Mouse (Mus musculus) heart, postnatal 4 days (tissue): ENCODE measurements around the gene Dusp10. TPM values are rescaled to one million over a fixed set of nuclear protein-coding genes. Genes with fewer than 3 reads are reported as not detected.

Experiments used
- DNase-seq: peaks from one replicate; pipeline ENCODE4 v3.0.0; 2021
- total RNA-seq, 2 experiments: library from RNA; stranded (reverse); gene quantifications; 2 replicates each; pipeline ENCODE4 v1.2.3; 2021

The Dusp10 gene
- total RNA-seq, 2 experiments from 2014 or later, result 11.3 to 13.8 TPM

- no peak for DNase-seq
Measured at GRCm38 (mm10) chr1:184059814-184060213, 46.7 kb downstream of the Dusp10 start.

GRCm38 (mm10) chr1:184060381-184060780, 47.3 kb downstream of the Dusp10 start:
- peak; percentile 58 for DNase-seq

- DNase-seq, result no peak
Measured at GRCm38 (mm10) chr1:184060828-184061734, 48.0 kb downstream of the Dusp10 start.

GRCm38 (mm10) chr1:184061901-184062300, 48.8 kb downstream of the Dusp10 start:
- no peak for DNase-seq

GRCm38 (mm10) chr1:184064306-184064705, 51.2 kb downstream of the Dusp10 start:
- DNase-seq, result peak; percentile 31

- no peak for DNase-seq
Measured at GRCm38 (mm10) chr1:184065589-184066361, 52.7 kb downstream of the Dusp10 start.

GRCm38 (mm10) chr1:184066460-184067287, 53.6 kb downstream of the Dusp10 start:
- DNase-seq, result no peak

GRCm38 (mm10) chr1:184067704-184068558, 54.8 kb downstream of the Dusp10 start:
- no peak for DNase-seq

GRCm38 (mm10) chr1:184068971-184069370, 55.9 kb downstream of the Dusp10 start:
- DNase-seq, result no peak

- no peak for DNase-seq
Measured at GRCm38 (mm10) chr1:184076065-184076464, 63.0 kb downstream of the Dusp10 start.

- DNase-seq, result no peak
Measured at GRCm38 (mm10) chr1:184076756-184077155, 63.7 kb downstream of the Dusp10 start.

- no peak for DNase-seq
Measured at GRCm38 (mm10) chr1:184079304-184079703, 66.2 kb downstream of the Dusp10 start.

GRCm38 (mm10) chr1:184082661-184083060, 69.6 kb downstream of the Dusp10 start:
- DNase-seq, result no peak

- DNase-seq, result no peak
Measured at GRCm38 (mm10) chr1:184083166-184083565, 70.1 kb downstream of the Dusp10 start.

- DNase-seq, result no peak
Measured at GRCm38 (mm10) chr1:184084961-184085360, 71.9 kb downstream of the Dusp10 start.

GRCm38 (mm10) chr1:184090515-184090914, 77.4 kb downstream of the Dusp10 start:
- DNase-seq, result no peak

GRCm38 (mm10) chr1:184094914-184095313, 81.8 kb downstream of the Dusp10 start:
- DNase-seq, result no peak

GRCm38 (mm10) chr1:184100414-184100813, 87.3 kb downstream of the Dusp10 start:
- no peak for DNase-seq

- no peak for DNase-seq
Measured at GRCm38 (mm10) chr1:184100927-184101749, 88.0 kb downstream of the Dusp10 start.

- no peak for DNase-seq
Measured at GRCm38 (mm10) chr1:184101750-184102046, 88.6 kb downstream of the Dusp10 start.

GRCm38 (mm10) chr1:184106832-184107231, 93.7 kb downstream of the Dusp10 start:
- no peak for DNase-seq
